Mouse (Mus musculus): ENCODE results near the gene Tmem123. TPM values are rescaled to one million over a fixed set of nuclear protein-coding genes. Genes with fewer than 3 reads are reported as not detected.

Gene Tmem123
- polyA plus RNA-seq, 1 experiment from 2014 or later: 14.5 TPM

DNA sequence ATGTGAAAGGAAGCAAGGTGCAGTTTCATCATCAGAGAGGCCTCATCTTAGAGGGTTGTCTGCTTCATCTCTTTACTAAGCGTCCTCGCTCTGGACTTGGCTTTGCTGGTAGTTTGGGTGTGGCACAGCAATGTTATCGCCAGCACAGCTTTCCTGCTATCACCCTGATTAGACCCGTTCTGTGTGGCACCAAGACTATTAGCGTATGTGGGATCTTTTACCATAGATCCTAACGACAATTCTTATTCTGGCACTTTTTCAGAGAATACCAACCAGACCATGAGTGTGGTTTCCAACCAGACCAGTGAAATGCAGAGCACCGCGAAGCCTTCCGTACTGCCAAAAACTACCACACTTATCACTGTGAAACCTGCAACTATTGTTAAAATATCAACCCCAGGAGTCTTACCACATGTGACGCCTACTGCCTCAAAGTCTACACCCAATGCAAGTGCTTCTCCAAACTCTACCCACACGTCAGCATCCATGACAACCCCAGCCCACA lies 26.8 kb downstream of the Tmem123 start:
- no peaks in the 10 kb centered on the region for H3K4me1 ChIP-seq (ENCODE audit: control insufficient read depth, insufficient read depth, low read length)
- no peak overlapping the region for H3K9ac ChIP-seq (ENCODE audit: low read depth, low read length)
- H3K27me3 ChIP-seq (ENCODE audit: control insufficient read depth, insufficient read depth, low read depth, low read length): no peaks in the 10 kb centered on the region
- H3K4me3 ChIP-seq (ENCODE audit: low read depth, low read length): no peak overlapping the region
- no peak overlapping the region for H3K4me2 ChIP-seq (ENCODE audit: low read length)
- H3K9me3 ChIP-seq (replicated peaks; ENCODE audit: control insufficient read depth, low read length, poor library complexity, severe bottlenecking): no peaks in the 10 kb centered on the region
- ATAC-seq: no peak
- no peak overlapping the region for H3K27ac ChIP-seq (ENCODE audit: low read length)
- 93% methylated on average over 11 of the region's 11 CpGs for WGBS
- no peaks in the 10 kb centered on the region for H3K36me3 ChIP-seq (ENCODE audit: control insufficient read depth, insufficient read depth, low read length)

DNA sequence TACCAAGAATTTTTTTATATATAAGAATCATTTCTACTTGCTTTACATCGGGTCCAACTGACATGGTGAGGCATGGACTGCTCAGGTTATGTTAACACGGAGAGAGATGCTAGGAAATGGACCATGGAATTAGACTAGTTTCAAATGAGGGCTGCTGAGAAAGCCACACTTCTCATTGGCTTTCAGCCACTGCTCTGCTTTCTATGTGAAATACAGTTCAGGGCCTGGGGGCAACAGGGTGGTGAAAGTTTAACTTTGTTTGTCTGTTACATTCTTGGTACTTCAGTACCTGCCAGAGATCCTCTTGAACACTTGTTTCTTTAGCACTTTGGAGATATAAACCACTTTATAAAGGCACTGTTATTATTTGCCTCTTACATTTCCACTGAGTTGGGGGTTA lies 29.7 kb downstream of the Tmem123 start:
- no peaks in the 10 kb centered on the region for H3K27me3 ChIP-seq (ENCODE audit: control insufficient read depth, insufficient read depth, low read depth, low read length)
- WGBS: 97% methylated on average over 2 of the region's 2 CpGs
- no peak overlapping the region for H3K4me2 ChIP-seq (ENCODE audit: low read length)
- no peak for ATAC-seq
- H3K36me3 ChIP-seq (ENCODE audit: control insufficient read depth, insufficient read depth, low read length): no peaks in the 10 kb centered on the region
- peaks cover 3% of the 10 kb centered on the region; the same call in 1 of the 2 replicates for H3K4me1 ChIP-seq (ENCODE audit: control insufficient read depth, insufficient read depth, low read length)
- no peak overlapping the region for H3K9ac ChIP-seq (ENCODE audit: low read depth, low read length)
- no peaks in the 10 kb centered on the region for H3K9me3 ChIP-seq (replicated peaks; ENCODE audit: control insufficient read depth, low read length, poor library complexity, severe bottlenecking)
- H3K4me3 ChIP-seq (ENCODE audit: low read depth, low read length): no peak overlapping the region
- no peak overlapping the region for H3K27ac ChIP-seq (ENCODE audit: low read length)

DNA sequence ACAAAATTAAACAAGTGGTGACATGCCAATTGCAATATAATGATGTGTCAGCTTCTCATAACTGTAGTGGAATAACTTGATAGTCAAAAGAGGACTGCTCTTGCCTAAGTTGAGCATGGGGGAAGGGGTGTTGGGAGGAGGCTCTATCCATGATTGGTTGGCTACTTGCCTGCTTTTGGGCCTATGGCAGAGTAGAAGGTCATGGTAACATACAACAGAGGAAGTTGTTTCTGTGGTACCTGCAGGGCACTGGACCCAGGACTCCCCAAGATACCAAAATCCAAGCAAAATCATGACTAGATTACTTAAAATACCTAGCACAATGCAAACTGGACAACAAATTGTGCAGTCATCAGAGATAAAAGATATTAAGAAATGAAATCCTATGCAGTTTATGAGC lies 31.7 kb downstream of the Tmem123 start:
- Histone ChIP-seq H3K9me3 (replicated peaks; ENCODE audit: control insufficient read depth, low read length, poor library complexity, severe bottlenecking) (no peaks in the 10 kb centered on the region), H3K4me2 (ENCODE audit: low read length) (no peak overlapping the region), H3K4me3 (ENCODE audit: low read depth, low read length) (no peak overlapping the region), H3K27me3 (ENCODE audit: control insufficient read depth, insufficient read depth, low read depth, low read length) (no peaks in the 10 kb centered on the region), H3K27ac (ENCODE audit: low read length) (no peak overlapping the region), H3K36me3 (ENCODE audit: control insufficient read depth, insufficient read depth, low read length) (no peaks in the 10 kb centered on the region), H3K9ac (ENCODE audit: low read depth, low read length) (no peak overlapping the region), H3K4me1 (ENCODE audit: control insufficient read depth, insufficient read depth, low read length) (peaks cover 3% of the 10 kb centered on the region; the same call in 1 of the 2 replicates)
- ATAC-seq: peak; percentile 21; the same call in 1 of the 2 replicates

DNA sequence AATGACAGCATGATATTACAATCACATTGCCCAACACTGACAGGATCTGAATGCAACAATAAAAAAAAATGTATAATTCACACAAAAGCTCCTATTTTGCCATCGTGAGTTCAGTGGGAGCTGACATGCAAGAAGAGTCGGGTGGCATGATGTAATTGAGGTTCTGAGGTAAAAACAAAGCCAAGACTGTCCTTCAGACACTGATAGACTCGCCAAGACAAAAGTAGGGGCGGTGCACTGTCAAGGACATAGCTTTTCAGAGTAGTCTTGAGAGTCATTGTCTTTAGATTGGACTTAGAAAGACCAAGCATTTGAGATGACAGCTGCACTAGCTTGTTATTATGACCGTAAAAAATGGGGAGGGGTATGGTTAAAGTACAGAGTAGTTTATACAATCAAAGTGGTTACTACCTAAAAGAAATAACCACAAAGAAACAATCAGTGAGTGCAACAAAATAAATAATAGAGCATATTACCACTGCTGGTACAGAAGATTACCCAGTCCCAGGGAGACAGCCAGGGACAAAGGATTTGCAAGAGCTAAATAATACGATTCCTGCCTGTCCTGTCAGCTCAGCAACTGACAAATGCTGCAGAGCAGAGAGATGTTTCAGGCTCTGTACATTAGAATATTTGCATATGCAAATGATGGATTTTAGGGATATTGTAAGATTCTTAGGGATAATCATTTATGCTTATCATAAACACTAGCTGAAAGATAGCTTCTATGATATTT lies 32.5 kb downstream of the Tmem123 start:
- H3K27me3 ChIP-seq (ENCODE audit: control insufficient read depth, insufficient read depth, low read depth, low read length): no peaks in the 10 kb centered on the region
- WGBS: 52% methylated on average over 6 of the region's 6 CpGs
- H3K4me2 ChIP-seq (ENCODE audit: low read length): no peak overlapping the region
- no peaks in the 10 kb centered on the region for H3K9me3 ChIP-seq (replicated peaks; ENCODE audit: control insufficient read depth, low read length, poor library complexity, severe bottlenecking)
- H3K4me3 ChIP-seq (ENCODE audit: low read depth, low read length): no peak overlapping the region
- H3K9ac ChIP-seq (ENCODE audit: low read depth, low read length): no peak overlapping the region
- peak; percentile 71 for ATAC-seq
- no peaks in the 10 kb centered on the region for H3K36me3 ChIP-seq (ENCODE audit: control insufficient read depth, insufficient read depth, low read length)
- peak overlapping the region; percentile 42; the same call in 1 of the 2 replicates for H3K27ac ChIP-seq (ENCODE audit: low read length)
- H3K4me1 ChIP-seq (ENCODE audit: control insufficient read depth, insufficient read depth, low read length): peaks cover 3% of the 10 kb centered on the region; the same call in 1 of the 2 replicates

DNA sequence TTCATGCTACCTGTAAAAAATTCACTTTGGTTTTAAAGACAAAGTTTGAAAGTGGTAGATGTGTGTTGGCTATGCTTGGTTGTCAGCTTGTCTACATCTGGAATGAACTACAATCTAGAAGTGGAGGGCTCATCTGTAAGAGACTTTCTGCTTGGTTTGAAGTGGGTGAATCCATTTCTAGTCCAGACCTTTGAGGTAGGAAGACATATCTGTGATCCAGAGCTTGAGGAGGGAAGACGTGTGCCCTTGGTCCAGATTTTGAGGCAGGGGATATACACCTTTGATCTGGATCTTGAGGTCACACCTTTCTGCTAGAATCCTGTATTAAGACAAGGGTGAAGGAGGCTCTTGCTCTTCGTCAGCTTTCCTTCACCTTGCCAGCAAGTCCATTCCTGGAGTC lies 33.7 kb downstream of the Tmem123 start:
- H3K9me3 ChIP-seq (replicated peaks; ENCODE audit: control insufficient read depth, low read length, poor library complexity, severe bottlenecking): no peaks in the 10 kb centered on the region
- ATAC-seq: no peak
- no peak overlapping the region for H3K4me3 ChIP-seq (ENCODE audit: low read depth, low read length)
- no peaks in the 10 kb centered on the region for H3K27me3 ChIP-seq (ENCODE audit: control insufficient read depth, insufficient read depth, low read depth, low read length)
- H3K4me1 ChIP-seq (ENCODE audit: control insufficient read depth, insufficient read depth, low read length): peaks cover 3% of the 10 kb centered on the region; the same call in 1 of the 2 replicates
- no peak overlapping the region for H3K9ac ChIP-seq (ENCODE audit: low read depth, low read length)
- no peak overlapping the region for H3K4me2 ChIP-seq (ENCODE audit: low read length)
- no peak overlapping the region for H3K27ac ChIP-seq (ENCODE audit: low read length)
- WGBS: 96% methylated on average over 2 of the region's 2 CpGs
- no peaks in the 10 kb centered on the region for H3K36me3 ChIP-seq (ENCODE audit: control insufficient read depth, insufficient read depth, low read length)

DNA sequence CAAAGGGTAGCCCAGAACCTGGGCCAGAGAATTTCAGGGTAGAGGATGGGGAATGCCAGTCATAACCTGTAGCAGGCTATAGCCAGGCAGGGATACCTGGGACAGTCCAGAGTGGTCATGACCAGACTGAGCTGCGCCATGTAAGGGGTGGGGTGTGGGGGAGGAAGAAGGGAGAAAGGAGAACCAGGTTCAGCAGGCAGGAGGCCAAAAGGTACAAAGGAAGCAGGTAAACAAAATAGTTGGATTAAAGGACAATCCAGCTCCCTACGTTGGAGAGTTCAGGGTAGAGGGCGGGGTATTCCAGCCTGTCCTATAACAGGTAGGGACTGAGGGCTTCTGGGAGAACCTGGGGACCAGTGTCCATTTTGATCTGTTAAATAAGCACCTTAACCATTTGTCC lies 34.7 kb downstream of the Tmem123 start:
- 94% methylated on average over 3 of the region's 3 CpGs for WGBS
- ATAC-seq: peak; percentile 51; the same call in 1 of the 2 replicates
- no peak overlapping the region for H3K4me3 ChIP-seq (ENCODE audit: low read depth, low read length)

DNA sequence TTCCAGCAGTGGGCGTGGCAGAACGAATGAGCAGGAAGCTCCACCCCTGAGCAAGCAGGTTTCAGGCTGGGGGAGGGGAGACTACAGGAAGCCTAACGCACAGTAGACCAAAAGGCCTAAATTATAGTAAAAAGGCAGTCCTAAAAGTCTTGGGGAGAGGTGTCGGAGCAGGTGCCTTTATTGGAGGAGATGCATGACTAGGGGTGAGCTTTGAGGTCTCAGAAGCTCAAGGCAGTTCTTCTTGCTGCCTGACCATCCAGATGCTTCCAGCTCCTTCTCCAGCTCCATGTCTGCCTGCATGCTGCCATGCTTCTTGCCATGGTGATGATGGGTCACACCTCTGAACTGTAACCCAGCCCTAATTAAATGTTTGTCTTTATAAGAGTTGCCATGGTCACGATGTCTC lies 41.3 kb downstream of the Tmem123 start:
- Histone ChIP-seq H3K36me3 (ENCODE audit: control insufficient read depth, insufficient read depth, low read length) (no peaks in the 10 kb centered on the region), H3K4me3 (ENCODE audit: low read depth, low read length) (no peak overlapping the region), H3K27me3 (ENCODE audit: control insufficient read depth, insufficient read depth, low read depth, low read length) (no peaks in the 10 kb centered on the region), H3K4me1 (ENCODE audit: control insufficient read depth, insufficient read depth, low read length) (no peaks in the 10 kb centered on the region), H3K9ac (ENCODE audit: low read depth, low read length) (no peak overlapping the region), H3K9me3 (replicated peaks; ENCODE audit: control insufficient read depth, low read length, poor library complexity, severe bottlenecking) (no peaks in the 10 kb centered on the region), H3K4me2 (ENCODE audit: low read length) (no peak overlapping the region), H3K27ac (ENCODE audit: low read length) (no peak overlapping the region)
- WGBS: 78% methylated on average over 3 of the region's 5 CpGs
- ATAC-seq: no peak

More for the DNA sequence above, 34.7 kb downstream of the Tmem123 start:
- H3K27me3 ChIP-seq (ENCODE audit: control insufficient read depth, insufficient read depth, low read depth, low read length): no peaks in the 10 kb centered on the region
- H3K4me2 ChIP-seq (ENCODE audit: low read length): no peak overlapping the region
- no peak overlapping the region for H3K27ac ChIP-seq (ENCODE audit: low read length)
- no peaks in the 10 kb centered on the region for H3K36me3 ChIP-seq (ENCODE audit: control insufficient read depth, insufficient read depth, low read length)
- no peaks in the 10 kb centered on the region for H3K9me3 ChIP-seq (replicated peaks; ENCODE audit: control insufficient read depth, low read length, poor library complexity, severe bottlenecking)
- no peak overlapping the region for H3K9ac ChIP-seq (ENCODE audit: low read depth, low read length)
- peaks cover 3% of the 10 kb centered on the region; the same call in 1 of the 2 replicates for H3K4me1 ChIP-seq (ENCODE audit: control insufficient read depth, insufficient read depth, low read length)

DNA sequence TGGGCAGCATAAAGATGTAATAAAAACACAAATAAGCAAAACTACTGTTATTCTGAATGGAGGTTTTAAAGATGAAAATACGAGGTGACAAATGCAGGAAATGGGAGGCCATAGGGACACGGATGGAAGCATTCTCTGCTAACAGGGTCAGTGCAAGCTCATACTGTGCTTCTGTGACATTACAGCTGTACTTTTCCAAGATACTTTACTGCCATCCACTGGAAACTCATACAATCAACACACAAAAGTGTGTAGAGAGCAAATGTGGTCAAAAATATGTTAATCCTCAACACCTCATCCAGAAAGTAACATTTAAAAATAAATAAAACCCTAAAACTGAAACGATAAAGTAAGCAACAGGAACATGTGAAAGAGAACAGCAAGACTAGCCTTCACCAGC lies 58.9 kb downstream of the Tmem123 start:
- Histone ChIP-seq H3K9ac (ENCODE audit: low read depth, low read length) (no peak overlapping the region), H3K27me3 (ENCODE audit: control insufficient read depth, insufficient read depth, low read depth, low read length) (no peaks in the 10 kb centered on the region), H3K4me2 (ENCODE audit: low read length) (no peak overlapping the region), H3K9me3 (replicated peaks; ENCODE audit: control insufficient read depth, low read length, poor library complexity, severe bottlenecking) (no peaks in the 10 kb centered on the region), H3K4me1 (ENCODE audit: control insufficient read depth, insufficient read depth, low read length) (no peaks in the 10 kb centered on the region), H3K4me3 (ENCODE audit: low read depth, low read length) (no peak overlapping the region), H3K27ac (ENCODE audit: low read length) (no peak overlapping the region), H3K36me3 (ENCODE audit: control insufficient read depth, insufficient read depth, low read length) (peaks cover 14% of the 10 kb centered on the region)
- 76% methylated on average over 3 of the region's 3 CpGs for WGBS
- no peak; the same call in 1 of the 2 replicates for ATAC-seq

DNA sequence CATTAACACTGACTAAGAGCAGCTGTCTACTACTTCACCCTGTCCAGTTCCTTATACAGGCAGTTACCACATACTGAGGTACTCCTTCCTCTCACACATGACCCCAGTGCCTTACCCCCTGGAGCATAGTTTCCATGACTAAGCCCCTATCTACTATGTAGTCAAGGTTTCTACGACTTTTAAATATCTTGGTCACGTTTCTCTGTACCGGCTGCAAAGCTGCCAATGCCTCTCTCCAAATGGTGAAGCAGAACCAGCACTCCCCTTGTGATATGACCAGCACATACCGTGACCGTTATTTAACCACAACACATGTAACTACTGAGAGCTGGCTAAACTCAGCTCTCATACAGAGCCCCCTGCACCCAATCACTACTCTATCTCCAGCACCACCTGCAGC lies 61.1 kb downstream of the Tmem123 start:
- no peak overlapping the region for H3K27ac ChIP-seq (ENCODE audit: low read length)
- ATAC-seq: no peak
- peaks cover 5% of the 10 kb centered on the region for H3K36me3 ChIP-seq (ENCODE audit: control insufficient read depth, insufficient read depth, low read length)
- H3K9me3 ChIP-seq (replicated peaks; ENCODE audit: control insufficient read depth, low read length, poor library complexity, severe bottlenecking): no peaks in the 10 kb centered on the region
- H3K4me3 ChIP-seq (ENCODE audit: low read depth, low read length): no peak overlapping the region
- WGBS: 94% methylated on average over 5 of the region's 5 CpGs
- peaks cover 6% of the 10 kb centered on the region for H3K4me1 ChIP-seq (ENCODE audit: control insufficient read depth, insufficient read depth, low read length)
- H3K9ac ChIP-seq (ENCODE audit: low read depth, low read length): no peak overlapping the region
- H3K4me2 ChIP-seq (ENCODE audit: low read length): no peak overlapping the region
- H3K27me3 ChIP-seq (ENCODE audit: control insufficient read depth, insufficient read depth, low read depth, low read length): no peaks in the 10 kb centered on the region
